9 mouse cellular contexts compared by ENCODE assay signal in genomic region chr14:54568694-54569414, GRCm38 (mm10). TPM values are rescaled to one million over a fixed set of nuclear protein-coding genes. Genes with fewer than 3 reads are reported as not detected.
A peak's percentile ranks its signal among the peaks of the same experiment; 100 is the strongest.
DNase-seq lines count a peak whose midpoint lies in the region; ATAC-seq and TF ChIP-seq lines count a peak whose summit lies in the region.
"Had no signal": no experiment of that assay in that cellular context is flagged by ENCODE, and none has a peak within 500 bp of the region (broad histone marks: within the 10 kb centered on the region; RNA-seq: fewer than 3 reads in every experiment).

No protein-coding gene starts in this region.

- TF ChIP-seq POLR2A in olfactory bulb, adult 2 months (IDR thresholded peaks at IDR 0.05; ENCODE audit: insufficient read depth, low read depth, low read length), result no peak

- no peak overlapping the region for H3K4me2 ChIP-seq in kidney, postnatal 0 days (ENCODE audit: low read length)
- no peak overlapping the region for H3K4me2 ChIP-seq in liver, embryonic 14.5 days (ENCODE audit: low read depth)
- H3K4me2 ChIP-seq: hindbrain, embryonic 15.5 days had no signal

- intact Hi-C loops in gastrocnemius, postnatal 36 days (cut with DNase I), result loop anchor here (1.0 kb wide), 1 partner anchor 72 kb away; the partner anchor contains the start of gene Cdh24

- H3K4me3 ChIP-seq in kidney, postnatal 0 days (replicated peaks; ENCODE audit: low read depth, low read length), result no peak overlapping the region
- H3K4me3 ChIP-seq in liver, embryonic 14.5 days (ENCODE audit: insufficient read depth in 1 of 2, low read depth in 2 of 2, low read length in 2 of 2), result no peak overlapping the region
- no peak overlapping the region for H3K4me3 ChIP-seq in olfactory bulb, adult 2 months (ENCODE audit: insufficient read depth, low read depth, low read length)
- H3K4me3 ChIP-seq: hindbrain, embryonic 15.5 days had no signal

- peak; percentile 89 for TF ChIP-seq CTCF in kidney, postnatal 0 days (IDR thresholded peaks at IDR 0.05; ENCODE audit: low read depth)
- peak; percentile 87 for TF ChIP-seq CTCF in liver, embryonic 14.5 days (IDR thresholded peaks at IDR 0.05; ENCODE audit: low read depth)
- peak; percentile 47 for TF ChIP-seq CTCF in olfactory bulb, adult 2 months (IDR thresholded peaks at IDR 0.05; ENCODE audit: insufficient read depth, low read depth, low read length)

- peak; percentile 85 for ATAC-seq in common myeloid progenitor, adult 5-6 weeks (replicated peaks; ENCODE audit: low read depth, poor library complexity, severe bottlenecking)
- no peak for ATAC-seq in kidney, postnatal 0 days (replicated peaks; ENCODE audit: low FRiP score, low read depth)
- ATAC-seq in liver, embryonic 14.5 days (ENCODE audit: insufficient read depth), result no peak

- peaks cover 28% of the 10 kb centered on the region for H3K36me3 ChIP-seq in kidney, postnatal 0 days (ENCODE audit: insufficient read depth, low read length)
- no peaks in the 10 kb centered on the region for H3K36me3 ChIP-seq in liver, embryonic 14.5 days (replicated peaks; ENCODE audit: control insufficient read depth, insufficient read depth, low read depth)
- H3K36me3 ChIP-seq: hindbrain, embryonic 15.5 days had no signal

- H3K9me3 ChIP-seq in kidney, postnatal 0 days (replicated peaks; ENCODE audit: low read length), result no peaks in the 10 kb centered on the region
- H3K9me3 ChIP-seq in liver, embryonic 14.5 days (ENCODE audit: control insufficient read depth, low read length), result no peaks in the 10 kb centered on the region
- H3K9me3 ChIP-seq: hindbrain, embryonic 15.5 days had no signal

- 67% methylated on average over 15 of the region's 15 CpGs for WGBS in kidney, postnatal 0 days
- WGBS in liver, embryonic 14.5 days (ENCODE audit: insufficient replicate concordance), result 62% methylated on average over 15 of the region's 15 CpGs
- 67% methylated on average over 15 of the region's 15 CpGs for whole genome bisulfite sequencing in olfactory bulb, adult 2 months

- H3K27ac ChIP-seq in kidney, postnatal 0 days, result 0 out of 2 replicates have a peak overlapping the region, but pooled peaks have one; percentile 19
- H3K27ac ChIP-seq in liver, embryonic 14.5 days, result no peak overlapping the region
- H3K27ac ChIP-seq in olfactory bulb, adult 2 months (ENCODE audit: insufficient read depth, low read depth, low read length), result no peak overlapping the region
- H3K27ac ChIP-seq: hindbrain, embryonic 15.5 days had no signal

- DNase-seq in CD4-positive helper T cell, adult 2 months (ENCODE audit: low read depth, low spot score), result peak; percentile 62
- peak; percentile 87 for DNase-seq in ZHBTc4 (ENCODE audit: low read depth, low spot score)
- peak; percentile 44 to 60 for DNase-seq in gastrocnemius, postnatal 36 days
- peak; percentile 90 for DNase-seq in kidney, postnatal 0 days (ENCODE audit: low spot score)
- DNase-seq in liver, embryonic 14.5 days (ENCODE audit: low read depth in 3 of 3, low spot score in 3 of 3), result peak in 2 of 3 experiments; percentile 49 to 55
- DNase-seq in thymus, postnatal 25 days, result peak; percentile 66

- peaks cover 19% of the 10 kb centered on the region for H3K4me1 ChIP-seq in kidney, postnatal 0 days (replicated peaks; ENCODE audit: insufficient read depth, low read length)
- H3K4me1 ChIP-seq in liver, embryonic 14.5 days (replicated peaks; ENCODE audit: control insufficient read depth in 2 of 2, insufficient read depth in 2 of 2, low read length in 1 of 2), result peaks cover 3 to 13% of the 10 kb centered on the region in 2 experiments; a peak in 3 of 4 replicates
- peaks cover 7% of the 10 kb centered on the region; the same call in 1 of the 2 replicates for H3K4me1 ChIP-seq in olfactory bulb, adult 2 months (ENCODE audit: control insufficient read depth, insufficient read depth, low read length)

- H3K9ac ChIP-seq in kidney, postnatal 0 days (ENCODE audit: low read depth, low read length), result no peak overlapping the region
- H3K9ac ChIP-seq in liver, embryonic 14.5 days (replicated peaks), result no peak overlapping the region
- H3K9ac ChIP-seq: hindbrain, embryonic 15.5 days had no signal

- H3K27me3 ChIP-seq in kidney, postnatal 0 days (ENCODE audit: insufficient read depth, low read length), result no peaks in the 10 kb centered on the region
- H3K27me3 ChIP-seq in liver, embryonic 14.5 days (ENCODE audit: control insufficient read depth, insufficient read depth, low read length), result peaks cover 6% of the 10 kb centered on the region

- TF ChIP-seq EP300 in liver, embryonic 14.5 days (IDR thresholded peaks at IDR 0.05; ENCODE audit: low read depth), result no peak

RNA-seq across cellular contexts. Expression of gene Ajuba, which starts 8.5 kb away (rescaled TPM):
- total RNA-seq in common myeloid progenitor, adult 5-6 weeks (2017), result 1.3 and 1.9 TPM in 2 replicates
- 1 to 10 TPM; 1.8 to 2.1 TPM for total RNA-seq in gastrocnemius, postnatal 36 days (2021)
- polyA plus RNA-seq in kidney, postnatal 0 days (2015; fragmentation: Nextera tagmentation; extraction: Ambion mirVana), result 34.6 and 40.9 TPM in 2 replicates
- polyA plus RNA-seq in liver, embryonic 14.5 days (2012; rRNA removed), result 3.7 TPM in 2 replicates
- 1.0 and 1.8 TPM in 2 replicates for polyA plus RNA-seq in liver, embryonic 14.5 days (2014; fragmentation: Nextera tagmentation; extraction: Ambion mirVana)
- polyA plus RNA-seq in olfactory bulb, adult 2 months (2012; ENCODE audit: insufficient read depth, insufficient read length, low replicate concordance, missing spikeins), result not detected in 2 replicates

RNA-seq across cellular contexts. Expression of gene Haus4, which starts 14.4 kb away (rescaled TPM):
- 74.5 and 85.9 TPM in 2 replicates for total RNA-seq in common myeloid progenitor, adult 5-6 weeks (2017)
- 1 to 10 TPM; 3.1 to 3.8 TPM for total RNA-seq in gastrocnemius, postnatal 36 days (2021)
- 41.6 and 46.4 TPM in 2 replicates for polyA plus RNA-seq in kidney, postnatal 0 days (2015; fragmentation: Nextera tagmentation; extraction: Ambion mirVana)
- 16.5 and 24.2 TPM in 2 replicates for polyA plus RNA-seq in liver, embryonic 14.5 days (2012; rRNA removed)
- polyA plus RNA-seq in liver, embryonic 14.5 days (2014; fragmentation: Nextera tagmentation; extraction: Ambion mirVana), result 31.6 and 33.7 TPM in 2 replicates
- not detected in 2 replicates for polyA plus RNA-seq in olfactory bulb, adult 2 months (2012; ENCODE audit: insufficient read depth, insufficient read length, low replicate concordance, missing spikeins)

RNA-seq across cellular contexts. Expression of gene 4931414P19Rik, which starts 36.9 kb away (rescaled TPM):
- 5.3 TPM in 2 replicates for total RNA-seq in common myeloid progenitor, adult 5-6 weeks (2017)
- total RNA-seq in gastrocnemius, postnatal 36 days (2021), result 1 to 10 TPM; 1.5 to 3.3 TPM
- 6.4 TPM in 2 replicates for polyA plus RNA-seq in kidney, postnatal 0 days (2015; fragmentation: Nextera tagmentation; extraction: Ambion mirVana)
- 2.2 and 4.3 TPM in 2 replicates for polyA plus RNA-seq in liver, embryonic 14.5 days (2012; rRNA removed)
- polyA plus RNA-seq in liver, embryonic 14.5 days (2014; fragmentation: Nextera tagmentation; extraction: Ambion mirVana), result 1.1 and 1.9 TPM in 2 replicates
- not detected in 2 replicates for polyA plus RNA-seq in olfactory bulb, adult 2 months (2012; ENCODE audit: insufficient read depth, insufficient read length, low replicate concordance, missing spikeins)

RNA-seq across cellular contexts. Expression of gene Psmb5, which starts 49.0 kb away (rescaled TPM):
- 56.3 and 58.6 TPM in 2 replicates for total RNA-seq in common myeloid progenitor, adult 5-6 weeks (2017)
- total RNA-seq in gastrocnemius, postnatal 36 days (2021), result 100 to 1,000 TPM; 167 to 169 TPM
- 370 and 387 TPM in 2 replicates for polyA plus RNA-seq in kidney, postnatal 0 days (2015; fragmentation: Nextera tagmentation; extraction: Ambion mirVana)
- 95.4 and 111 TPM in 2 replicates for polyA plus RNA-seq in liver, embryonic 14.5 days (2012; rRNA removed)
- polyA plus RNA-seq in liver, embryonic 14.5 days (2014; fragmentation: Nextera tagmentation; extraction: Ambion mirVana), result 205 and 223 TPM in 2 replicates
- polyA plus RNA-seq in olfactory bulb, adult 2 months (2012; ENCODE audit: insufficient read depth, insufficient read length, low replicate concordance, missing spikeins), result not detected in 2 replicates

RNA-seq across cellular contexts. Expression of gene Prmt5, which starts 51.5 kb away (rescaled TPM):
- 79.2 and 82.9 TPM in 2 replicates for total RNA-seq in common myeloid progenitor, adult 5-6 weeks (2017)
- total RNA-seq in gastrocnemius, postnatal 36 days (2021), result 10 to 100 TPM; 27.7 to 30.7 TPM
- polyA plus RNA-seq in kidney, postnatal 0 days (2015; fragmentation: Nextera tagmentation; extraction: Ambion mirVana), result 52.2 and 60.1 TPM in 2 replicates
- 23.1 and 24.5 TPM in 2 replicates for polyA plus RNA-seq in liver, embryonic 14.5 days (2012; rRNA removed)
- 26.8 and 28.5 TPM in 2 replicates for polyA plus RNA-seq in liver, embryonic 14.5 days (2014; fragmentation: Nextera tagmentation; extraction: Ambion mirVana)
- not detected in 2 replicates for polyA plus RNA-seq in olfactory bulb, adult 2 months (2012; ENCODE audit: insufficient read depth, insufficient read length, low replicate concordance, missing spikeins)
